Mouse (Mus musculus): ENCODE measurements around the gene Uqcrq. TPM values are rescaled to one million over a fixed set of nuclear protein-coding genes. Genes with fewer than 3 reads are reported as not detected.
"Not testable (repeated sequence)": the region's sequence is repeated elsewhere in the genome, so short reads cannot be mapped to it uniquely, and the experiment has no call there.

The Uqcrq gene
- polyA plus RNA-seq, 1 experiment from 2014 or later: 629 TPM

- Histone ChIP-seq H3K4me2 (no peak overlapping the region), H3K4me3 (replicated peaks) (no peak overlapping the region), H3K27me3 (no peaks in the 10 kb centered on the region), H3K9me3 (replicated peaks) (no peaks in the 10 kb centered on the region), H3K27ac (no peak overlapping the region), H3K36me3 (peaks cover 21% of the 10 kb centered on the region), H3K4me1 (peaks cover 16% of the 10 kb centered on the region), H3K9ac (no peak overlapping the region)
- 87% methylated on average over 3 of the region's 3 CpGs for WGBS
- ATAC-seq (replicated peaks; ENCODE audit: low FRiP score): no peak
Observed at GRCm38 (mm10) chr11:53427993-53428715, 2.5 kb downstream of the Uqcrq start.

GRCm38 (mm10) chr11:53426914-53427313, 3.7 kb downstream of the Uqcrq start:
- not testable (repeated sequence) for H3K27me3 ChIP-seq; H3K9me3 ChIP-seq (replicated peaks); H3K4me2 ChIP-seq; H3K9ac ChIP-seq; ATAC-seq (replicated peaks; ENCODE audit: low FRiP score); H3K27ac ChIP-seq; H3K4me3 ChIP-seq (replicated peaks)
- WGBS: 87% methylated on average over 3 of the region's 3 CpGs
- Histone ChIP-seq H3K36me3 (peaks cover 21% of the 10 kb centered on the region), H3K4me1 (peaks cover 16% of the 10 kb centered on the region)

GRCm38 (mm10) chr11:53425711-53426255, 4.8 kb downstream of the Uqcrq start:
- H3K9me3 ChIP-seq (replicated peaks): no peaks in the 10 kb centered on the region
- no peak overlapping the region for H3K9ac ChIP-seq
- H3K27me3 ChIP-seq: no peaks in the 10 kb centered on the region
- WGBS: 79% methylated on average over 6 of the region's 6 CpGs
- ATAC-seq (replicated peaks; ENCODE audit: low FRiP score): no peak
- H3K36me3 ChIP-seq: peaks cover 30% of the 10 kb centered on the region
- H3K4me2 ChIP-seq: no peak overlapping the region
- peaks cover 9% of the 10 kb centered on the region for H3K4me1 ChIP-seq
- no peak overlapping the region; the same call in 1 of the 2 replicates for H3K27ac ChIP-seq
- no peak overlapping the region for H3K4me3 ChIP-seq (replicated peaks)

GRCm38 (mm10) chr11:53425251-53425650, 5.4 kb downstream of the Uqcrq start:
- no peaks in the 10 kb centered on the region for H3K9me3 ChIP-seq (replicated peaks)
- H3K4me2 ChIP-seq: no peak overlapping the region
- H3K27ac ChIP-seq: no peak overlapping the region; the same call in 1 of the 2 replicates
- no peak for ATAC-seq (replicated peaks; ENCODE audit: low FRiP score)
- H3K36me3 ChIP-seq: peaks cover 35% of the 10 kb centered on the region
- no peak overlapping the region for H3K4me3 ChIP-seq (replicated peaks)
- H3K9ac ChIP-seq: no peak overlapping the region
- no peaks in the 10 kb centered on the region for H3K27me3 ChIP-seq
- WGBS: 49% methylated on average over 3 of the region's 3 CpGs
- peaks cover 9% of the 10 kb centered on the region for H3K4me1 ChIP-seq

GRCm38 (mm10) chr11:53424826-53425225, 5.8 kb downstream of the Uqcrq start:
- H3K4me3 ChIP-seq (replicated peaks): no peak overlapping the region
- no peak overlapping the region for H3K4me2 ChIP-seq
- H3K9me3 ChIP-seq (replicated peaks): no peaks in the 10 kb centered on the region
- ATAC-seq (replicated peaks; ENCODE audit: low FRiP score): no peak
- peaks cover 39% of the 10 kb centered on the region for H3K36me3 ChIP-seq
- WGBS: 75% methylated on average over 2 of the region's 2 CpGs
- H3K4me1 ChIP-seq: peaks cover 7% of the 10 kb centered on the region
- no peaks in the 10 kb centered on the region for H3K27me3 ChIP-seq
- H3K27ac ChIP-seq: no peak overlapping the region
- no peak overlapping the region for H3K9ac ChIP-seq

- Histone ChIP-seq H3K4me3 (replicated peaks) (no peak within 1 kb of the TSS), H3K9me3 (replicated peaks) (no peaks in the 10 kb centered on the region), H3K4me2 (no peak within 1 kb of the TSS), H3K27ac (no peak within 1 kb of the TSS), H3K36me3 (peaks cover 42% of the 10 kb centered on the region), H3K27me3 (no peaks in the 10 kb centered on the region), H3K9ac (no peak within 1 kb of the TSS), H3K4me1 (no peaks in the 10 kb centered on the region)
- no peak for ATAC-seq (replicated peaks; ENCODE audit: low FRiP score)
- 88% methylated on average over 4 of the region's 4 CpGs for WGBS
Observed at GRCm38 (mm10) chr11:53423036-53423435, 7.6 kb downstream of the Uqcrq start, which contains the start of gene Leap2. Leap2 (minus strand) TSS chr11:53423170.

- Histone ChIP-seq H3K27ac (no peak overlapping the region), H3K9me3 (replicated peaks) (no peaks in the 10 kb centered on the region), H3K9ac (no peak overlapping the region), H3K4me2 (no peak overlapping the region), H3K4me3 (replicated peaks) (no peak overlapping the region), H3K4me1 (no peaks in the 10 kb centered on the region), H3K27me3 (no peaks in the 10 kb centered on the region), H3K36me3 (peaks cover 81% of the 10 kb centered on the region)
- ATAC-seq (replicated peaks; ENCODE audit: low FRiP score): no peak
Observed at GRCm38 (mm10) chr11:53418048-53418447, 12.6 kb downstream of the Uqcrq start.

GRCm38 (mm10) chr11:53413871-53414270, 16.8 kb downstream of the Uqcrq start:
- WGBS: 92% methylated on average over 4 of the region's 4 CpGs

GRCm38 (mm10) chr11:53411738-53412137, 18.9 kb downstream of the Uqcrq start:
- Histone ChIP-seq H3K9ac (no peak overlapping the region), H3K27me3 (no peaks in the 10 kb centered on the region), H3K4me2 (no peak overlapping the region), H3K4me1 (no peaks in the 10 kb centered on the region), H3K4me3 (replicated peaks) (no peak overlapping the region), H3K27ac (no peak overlapping the region), H3K9me3 (replicated peaks) (no peaks in the 10 kb centered on the region), H3K36me3 (peaks cover 93% of the 10 kb centered on the region)
- ATAC-seq (replicated peaks; ENCODE audit: low FRiP score): no peak

More at GRCm38 (mm10) chr11:53413871-53414270, 16.8 kb downstream of the Uqcrq start:
- Histone ChIP-seq H3K9me3 (replicated peaks) (no peaks in the 10 kb centered on the region), H3K27me3 (no peaks in the 10 kb centered on the region), H3K9ac (no peak overlapping the region), H3K36me3 (peaks cover 95% of the 10 kb centered on the region), H3K4me3 (replicated peaks) (no peak overlapping the region), H3K4me1 (no peaks in the 10 kb centered on the region), H3K27ac (no peak overlapping the region), H3K4me2 (no peak overlapping the region)
- ATAC-seq (replicated peaks; ENCODE audit: low FRiP score): no peak

- Histone ChIP-seq H3K36me3 (peaks cover 91% of the 10 kb centered on the region), H3K4me3 (replicated peaks) (no peak overlapping the region)
Observed at GRCm38 (mm10) chr11:53403638-53404037, 27.0 kb downstream of the Uqcrq start.

GRCm38 (mm10) chr11:53393856-53394255, 36.8 kb downstream of the Uqcrq start:
- H3K4me1 ChIP-seq: no peaks in the 10 kb centered on the region
- no peaks in the 10 kb centered on the region for H3K9me3 ChIP-seq (replicated peaks)
- H3K4me2 ChIP-seq: no peak overlapping the region
- H3K4me3 ChIP-seq (replicated peaks): no peak overlapping the region
- H3K9ac ChIP-seq: no peak overlapping the region
- H3K27ac ChIP-seq: no peak overlapping the region
- WGBS: 84% methylated on average over 1 of the region's 1 CpGs
- no peak for ATAC-seq (replicated peaks; ENCODE audit: low FRiP score)
- peaks cover 70% of the 10 kb centered on the region for H3K36me3 ChIP-seq
- no peaks in the 10 kb centered on the region for H3K27me3 ChIP-seq

More at GRCm38 (mm10) chr11:53403638-53404037, 27.0 kb downstream of the Uqcrq start:
- H3K4me2 ChIP-seq: no peak overlapping the region
- 89% methylated on average over 1 of the region's 1 CpGs for WGBS
- no peak overlapping the region for H3K27ac ChIP-seq
- H3K9me3 ChIP-seq (replicated peaks): no peaks in the 10 kb centered on the region
- no peak for ATAC-seq (replicated peaks; ENCODE audit: low FRiP score)
- H3K4me1 ChIP-seq: no peaks in the 10 kb centered on the region
- H3K27me3 ChIP-seq: no peaks in the 10 kb centered on the region
- H3K9ac ChIP-seq: no peak overlapping the region

GRCm38 (mm10) chr11:53383758-53384428, 46.7 kb downstream of the Uqcrq start:
- ATAC-seq (replicated peaks; ENCODE audit: low FRiP score): no peak
- Histone ChIP-seq H3K9me3 (replicated peaks) (no peaks in the 10 kb centered on the region), H3K27me3 (no peaks in the 10 kb centered on the region), H3K4me2 (no peak overlapping the region), H3K4me1 (no peaks in the 10 kb centered on the region), H3K27ac (no peak overlapping the region), H3K4me3 (replicated peaks) (no peak overlapping the region), H3K36me3 (peaks cover 55% of the 10 kb centered on the region), H3K9ac (no peak overlapping the region)
- 88% methylated on average over 2 of the region's 2 CpGs for WGBS

All from kidney, embryonic 15.5 days (tissue).